Mouse (Mus musculus): ENCODE measurements around the gene Tiam2. TPM values are rescaled to one million over a fixed set of nuclear protein-coding genes. Genes with fewer than 3 reads are reported as not detected.
A peak's percentile ranks its signal among the peaks of the same experiment; 100 is the strongest.

Gene Tiam2
- polyA plus RNA-seq, 1 experiment from 2014 or later: 3.2 TPM

DNA sequence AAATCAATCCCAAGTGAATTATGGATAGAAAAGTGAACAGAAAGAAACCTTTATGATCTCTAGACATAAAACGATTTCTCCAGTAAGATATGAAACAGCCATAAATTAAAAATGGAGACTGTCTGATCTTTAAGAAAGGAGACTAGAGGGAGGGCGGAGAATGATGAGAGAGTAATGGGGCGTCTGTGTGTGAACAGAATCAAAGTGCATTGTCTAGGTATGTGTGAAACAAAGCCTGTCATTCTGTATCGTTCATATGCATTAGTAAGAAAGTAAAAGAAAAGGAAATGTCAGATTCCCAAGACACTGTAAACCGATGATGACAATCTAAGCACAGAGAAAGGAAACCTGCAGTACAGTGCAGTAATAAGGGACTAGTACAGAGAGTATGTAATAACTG lies 214.7 kb downstream of the Tiam2 start:
- DNase-seq (ENCODE audit: low spot score): no peak
- 92% methylated on average over 5 of the region's 5 CpGs for WGBS

DNA sequence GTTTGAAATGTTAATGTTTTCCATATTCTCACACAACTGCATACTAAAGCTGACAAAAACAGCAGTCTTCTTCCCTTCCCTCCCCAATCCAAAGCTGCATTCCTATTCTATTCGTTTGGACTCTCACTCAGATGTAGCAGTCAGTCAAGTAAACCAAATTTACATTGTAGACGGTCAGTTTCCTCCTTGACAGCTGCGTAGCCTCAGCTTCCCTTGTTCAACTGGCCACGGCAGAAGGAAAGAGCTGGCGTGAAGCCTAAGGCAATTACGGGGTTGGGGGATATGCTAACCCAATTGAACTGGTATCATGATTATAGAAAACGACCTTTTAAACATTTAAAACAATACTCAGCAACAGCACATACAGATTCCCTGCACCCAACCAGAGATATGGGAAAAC lies 221.4 kb downstream of the Tiam2 start:
- ATAC-seq (ENCODE audit: insufficient read depth, low FRiP score, low TSS enrichment): no peak
- WGBS: 79% methylated on average over 7 of the region's 7 CpGs

More for the DNA sequence above, 214.7 kb downstream of the Tiam2 start:
- no peak for ATAC-seq (ENCODE audit: insufficient read depth, low FRiP score, low TSS enrichment)
- H3K9me3 ChIP-seq (ENCODE audit: control insufficient read depth, low read length): no peaks in the 10 kb centered on the region
- no peaks in the 10 kb centered on the region for H3K27me3 ChIP-seq (ENCODE audit: control insufficient read depth, insufficient read depth, low read length)
- no peak overlapping the region for H3K9ac ChIP-seq (ENCODE audit: low read length)
- no peak overlapping the region for H3K4me2 ChIP-seq (ENCODE audit: low read depth)
- no peaks in the 10 kb centered on the region for H3K4me1 ChIP-seq (ENCODE audit: control insufficient read depth, insufficient read depth, low read length)
- no peaks in the 10 kb centered on the region; the same call in 1 of the 2 replicates for H3K36me3 ChIP-seq (ENCODE audit: control insufficient read depth, insufficient read depth, low read length)
- no peak overlapping the region for H3K27ac ChIP-seq (ENCODE audit: low read depth, low read length)
- H3K4me3 ChIP-seq (ENCODE audit: low read depth, low read length): no peak overlapping the region

DNA sequence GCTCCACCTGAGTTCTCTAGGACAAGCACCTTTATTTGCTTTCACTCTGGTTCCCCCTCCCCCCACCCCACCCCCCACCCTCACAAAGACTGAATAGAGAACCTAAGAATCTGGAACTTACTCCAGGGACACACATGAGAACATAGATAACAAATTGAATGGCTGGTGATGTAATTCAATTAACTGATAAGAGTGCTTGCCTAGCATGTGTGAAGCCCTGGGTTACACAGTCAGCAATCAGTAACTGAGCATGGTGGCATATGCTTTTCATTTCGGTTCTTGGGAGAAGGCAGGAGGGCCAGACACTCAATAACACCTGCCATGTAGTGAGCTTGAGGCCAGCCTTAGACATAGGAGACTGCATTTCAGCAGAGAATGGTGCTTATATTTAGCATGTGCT lies 229.9 kb downstream of the Tiam2 start:
- no peaks in the 10 kb centered on the region for H3K36me3 ChIP-seq (ENCODE audit: control insufficient read depth, insufficient read depth, low read length)
- ATAC-seq (ENCODE audit: insufficient read depth, low FRiP score, low TSS enrichment) (no peak), DNase-seq (ENCODE audit: low spot score) (no peak)
- H3K9me3 ChIP-seq (ENCODE audit: control insufficient read depth, low read length): no peaks in the 10 kb centered on the region
- no peaks in the 10 kb centered on the region for H3K27me3 ChIP-seq (ENCODE audit: control insufficient read depth, insufficient read depth, low read length)
- H3K4me2 ChIP-seq (ENCODE audit: low read depth): peak overlapping the region; percentile 50; the same call in 1 of the 2 replicates
- no peak overlapping the region for H3K9ac ChIP-seq (ENCODE audit: low read length)
- no peak overlapping the region for H3K4me3 ChIP-seq (ENCODE audit: low read depth, low read length)
- no peaks in the 10 kb centered on the region for H3K4me1 ChIP-seq (ENCODE audit: control insufficient read depth, insufficient read depth, low read length)
- 89% methylated on average over 1 of the region's 1 CpGs for WGBS
- no peak overlapping the region for H3K27ac ChIP-seq (ENCODE audit: low read depth, low read length)

More for the DNA sequence above, 221.4 kb downstream of the Tiam2 start:
- no peak overlapping the region for H3K9ac ChIP-seq (ENCODE audit: low read length)
- DNase-seq (ENCODE audit: low spot score): no peak
- no peaks in the 10 kb centered on the region for H3K4me1 ChIP-seq (ENCODE audit: control insufficient read depth, insufficient read depth, low read length)
- no peaks in the 10 kb centered on the region for H3K27me3 ChIP-seq (ENCODE audit: control insufficient read depth, insufficient read depth, low read length)
- H3K27ac ChIP-seq (ENCODE audit: low read depth, low read length): no peak overlapping the region
- no peak overlapping the region for H3K4me2 ChIP-seq (ENCODE audit: low read depth)
- no peaks in the 10 kb centered on the region for H3K9me3 ChIP-seq (ENCODE audit: control insufficient read depth, low read length)
- H3K36me3 ChIP-seq (ENCODE audit: control insufficient read depth, insufficient read depth, low read length): no peaks in the 10 kb centered on the region; the same call in 1 of the 2 replicates
- no peak overlapping the region for H3K4me3 ChIP-seq (ENCODE audit: low read depth, low read length)

DNA sequence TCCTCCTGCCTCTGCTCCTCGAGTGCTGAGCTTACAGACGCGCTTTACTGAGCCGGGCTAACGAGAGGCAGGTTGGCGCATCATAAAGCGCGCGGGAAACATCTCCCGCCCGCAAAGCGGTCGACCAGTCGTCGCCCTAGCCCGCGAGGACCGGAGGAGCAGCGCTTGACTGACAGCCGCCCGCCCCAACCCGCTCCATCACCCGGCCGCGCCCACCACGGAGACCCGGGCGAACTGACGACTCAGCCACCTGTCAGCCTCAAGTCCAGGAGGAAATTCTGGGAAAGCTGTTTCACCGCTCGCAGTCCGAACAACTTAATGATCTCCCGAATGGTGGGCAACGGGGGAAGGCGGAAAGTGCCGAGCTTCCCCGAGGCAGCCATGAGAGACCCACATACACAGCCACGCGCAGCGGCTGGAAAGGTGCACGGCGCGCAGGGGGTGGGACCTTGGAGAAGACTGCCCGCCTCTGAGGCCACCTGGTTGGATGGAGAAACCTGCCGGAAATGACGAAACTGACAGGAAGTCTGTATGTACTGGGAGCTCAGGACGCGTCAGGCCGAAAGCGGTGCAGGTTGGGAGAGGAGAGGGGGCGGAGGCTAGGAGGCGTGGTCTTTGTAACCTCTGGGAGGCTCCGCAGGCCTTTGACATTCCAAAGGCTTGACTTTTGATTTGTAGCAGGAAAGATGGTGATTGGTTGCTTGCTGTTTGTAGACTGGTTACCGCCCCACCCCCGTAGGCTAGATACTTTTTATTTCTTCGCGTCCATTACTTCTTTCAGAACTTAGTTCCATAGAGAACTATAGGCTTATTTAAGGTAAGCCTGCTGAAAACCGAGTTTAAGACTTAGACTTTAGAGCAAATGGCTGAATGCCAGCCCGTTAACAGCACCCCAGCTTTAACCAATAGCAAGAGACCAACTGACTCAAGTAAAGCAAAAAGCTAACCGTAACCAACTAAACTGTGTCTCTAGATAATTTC lies 231.2 kb downstream of the Tiam2 start, which contains the start of gene Tfb1m:
Gene Tfb1m (minus strand): TSS at position 451 of the 981 bp plus-strand sequence.
- Histone ChIP-seq H3K27ac (ENCODE audit: low read depth, low read length) (peak within 1 kb of the TSS; percentile 60), H3K4me2 (ENCODE audit: low read depth) (peak within 1 kb of the TSS; percentile 50), H3K36me3 (ENCODE audit: control insufficient read depth, insufficient read depth, low read length) (no peaks in the 10 kb centered on the region), H3K27me3 (ENCODE audit: control insufficient read depth, insufficient read depth, low read length) (no peaks in the 10 kb centered on the region), H3K9ac (ENCODE audit: low read length) (peak within 1 kb of the TSS; percentile 46), H3K4me3 (ENCODE audit: low read depth, low read length) (peak within 1 kb of the TSS; percentile 59), H3K4me1 (ENCODE audit: control insufficient read depth, insufficient read depth, low read length) (no peaks in the 10 kb centered on the region), H3K9me3 (ENCODE audit: control insufficient read depth, low read length) (no peaks in the 10 kb centered on the region)
- peak; percentile 97 for DNase-seq (ENCODE audit: low spot score)
- under 1% methylated on average over 60 of the region's 60 CpGs for WGBS
- peak; percentile 100 for ATAC-seq (ENCODE audit: insufficient read depth, low FRiP score, low TSS enrichment)

DNA sequence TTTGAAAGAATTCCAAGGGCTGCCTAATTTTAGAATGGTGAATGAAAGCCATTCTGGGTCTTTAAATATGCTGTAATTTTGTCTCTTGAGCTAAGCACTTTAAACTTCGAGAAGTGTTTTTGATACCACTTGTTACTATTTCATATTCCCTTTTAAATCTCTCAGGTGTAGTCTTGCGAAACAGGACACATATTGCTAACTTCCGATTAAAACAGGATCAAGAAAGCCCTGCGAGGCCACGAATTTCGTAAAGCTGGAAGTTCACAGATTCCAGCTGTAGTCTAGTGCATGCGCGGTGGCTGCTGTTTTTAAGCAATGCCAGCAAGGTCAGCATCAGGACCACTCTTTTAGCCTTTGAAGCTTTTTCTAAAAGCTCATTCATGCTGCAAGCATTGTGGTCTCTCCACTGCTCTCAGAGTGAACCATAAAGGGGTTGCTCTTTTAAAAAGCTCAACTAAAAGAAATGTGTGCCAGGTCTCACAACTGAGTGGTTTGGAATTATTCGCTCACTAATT lies 232.0 kb downstream of the Tiam2 start:
- WGBS: 63% methylated on average over 9 of the region's 9 CpGs
- H3K9ac ChIP-seq (ENCODE audit: low read length): no peak overlapping the region

DNA sequence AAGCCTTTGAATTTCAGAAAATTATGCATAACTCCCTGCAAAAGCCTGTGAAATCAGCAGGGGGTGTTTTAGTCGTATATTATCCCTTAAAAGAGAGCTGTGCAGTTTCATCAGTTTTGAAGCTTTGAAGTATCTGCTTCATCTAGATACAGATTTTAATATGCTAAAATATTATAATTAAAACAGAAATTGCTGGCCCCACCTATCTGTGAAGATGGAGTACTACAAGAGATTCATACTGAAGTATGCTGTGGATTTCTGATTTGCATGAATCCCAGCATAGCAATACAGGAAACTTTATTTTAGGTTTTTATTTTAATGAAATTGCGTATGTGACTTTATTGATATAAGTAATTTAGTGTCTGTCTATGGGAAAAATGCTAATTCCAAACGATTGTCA lies 234.2 kb downstream of the Tiam2 start:
- H3K27me3 ChIP-seq (ENCODE audit: control insufficient read depth, insufficient read depth, low read length): no peaks in the 10 kb centered on the region
- no peak for DNase-seq (ENCODE audit: low spot score)
- no peaks in the 10 kb centered on the region for H3K9me3 ChIP-seq (ENCODE audit: control insufficient read depth, low read length)

More for the DNA sequence above, 232.0 kb downstream of the Tiam2 start:
- Histone ChIP-seq H3K9me3 (ENCODE audit: control insufficient read depth, low read length) (no peaks in the 10 kb centered on the region), H3K4me1 (ENCODE audit: control insufficient read depth, insufficient read depth, low read length) (no peaks in the 10 kb centered on the region), H3K4me3 (ENCODE audit: low read depth, low read length) (peak overlapping the region; percentile 59), H3K36me3 (ENCODE audit: control insufficient read depth, insufficient read depth, low read length) (no peaks in the 10 kb centered on the region), H3K4me2 (ENCODE audit: low read depth) (peak overlapping the region; percentile 39), H3K27me3 (ENCODE audit: control insufficient read depth, insufficient read depth, low read length) (no peaks in the 10 kb centered on the region), H3K27ac (ENCODE audit: low read depth, low read length) (no peak overlapping the region)
- ATAC-seq (ENCODE audit: insufficient read depth, low FRiP score, low TSS enrichment) (no peak), DNase-seq (ENCODE audit: low spot score) (no peak)

DNA sequence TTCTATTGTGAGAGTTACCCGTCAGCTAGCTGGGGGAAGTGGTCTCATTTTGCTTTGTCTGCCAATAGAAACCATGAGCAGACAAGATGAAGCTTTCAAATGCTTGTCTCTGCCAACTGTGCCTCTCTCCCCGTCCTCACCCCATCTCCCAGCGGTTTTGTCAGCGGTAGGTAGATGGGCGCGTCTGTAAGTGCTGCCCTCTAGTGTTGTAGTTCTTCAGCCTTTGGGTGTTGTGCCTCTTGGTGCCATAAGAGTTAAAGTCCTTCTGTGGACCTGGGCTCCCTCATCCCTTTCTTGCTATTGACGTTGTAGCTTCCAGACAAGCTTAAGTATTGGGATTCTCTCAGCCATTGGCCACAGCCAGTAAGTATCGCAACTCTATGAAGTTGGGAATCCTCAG lies 236.0 kb downstream of the Tiam2 start:
- no peaks in the 10 kb centered on the region for H3K36me3 ChIP-seq (ENCODE audit: control insufficient read depth, insufficient read depth, low read length)
- WGBS: 51% methylated on average over 8 of the region's 8 CpGs
- no peak overlapping the region for H3K9ac ChIP-seq (ENCODE audit: low read length)
- H3K4me2 ChIP-seq (ENCODE audit: low read depth): no peak overlapping the region
- no peak for ATAC-seq (ENCODE audit: insufficient read depth, low FRiP score, low TSS enrichment)
- no peaks in the 10 kb centered on the region for H3K4me1 ChIP-seq (ENCODE audit: control insufficient read depth, insufficient read depth, low read length)
- no peak overlapping the region for H3K27ac ChIP-seq (ENCODE audit: low read depth, low read length)
- H3K9me3 ChIP-seq (ENCODE audit: control insufficient read depth, low read length): no peaks in the 10 kb centered on the region
- no peaks in the 10 kb centered on the region for H3K27me3 ChIP-seq (ENCODE audit: control insufficient read depth, insufficient read depth, low read length)
- H3K4me3 ChIP-seq (ENCODE audit: low read depth, low read length): no peak overlapping the region
- no peak for DNase-seq (ENCODE audit: low spot score)

More for the DNA sequence above, 234.2 kb downstream of the Tiam2 start:
- no peak overlapping the region for H3K4me3 ChIP-seq (ENCODE audit: low read depth, low read length)
- no peak overlapping the region for H3K27ac ChIP-seq (ENCODE audit: low read depth, low read length)
- no peaks in the 10 kb centered on the region for H3K36me3 ChIP-seq (ENCODE audit: control insufficient read depth, insufficient read depth, low read length)
- H3K9ac ChIP-seq (ENCODE audit: low read length): no peak overlapping the region
- H3K4me1 ChIP-seq (ENCODE audit: control insufficient read depth, insufficient read depth, low read length): no peaks in the 10 kb centered on the region
- 79% methylated on average over 3 of the region's 3 CpGs for WGBS
- no peak for ATAC-seq (ENCODE audit: insufficient read depth, low FRiP score, low TSS enrichment)
- H3K4me2 ChIP-seq (ENCODE audit: low read depth): no peak overlapping the region

DNA sequence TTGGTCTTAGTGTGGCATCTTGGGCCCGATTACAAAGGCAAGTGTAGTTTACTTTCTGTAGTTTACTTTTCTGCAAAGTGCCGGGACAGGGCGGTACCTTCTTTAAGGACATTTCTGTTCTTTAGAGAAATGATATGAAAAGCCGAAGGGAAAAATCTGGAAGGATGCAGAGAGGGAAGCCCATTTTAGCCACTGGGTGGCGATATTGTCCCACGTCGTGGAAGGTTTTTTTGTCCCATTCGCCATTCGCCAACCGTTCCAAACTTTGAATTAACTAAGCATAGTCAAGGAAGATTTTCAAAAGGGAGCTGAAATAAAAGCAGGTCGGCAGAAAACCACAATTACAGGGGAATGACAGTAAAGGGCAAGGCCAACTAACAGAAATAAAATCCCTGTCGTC lies 244.5 kb downstream of the Tiam2 start:
- Histone ChIP-seq H3K9me3 (ENCODE audit: control insufficient read depth, low read length) (no peaks in the 10 kb centered on the region), H3K9ac (ENCODE audit: low read length) (no peak overlapping the region), H3K4me1 (ENCODE audit: control insufficient read depth, insufficient read depth, low read length) (no peaks in the 10 kb centered on the region), H3K4me3 (ENCODE audit: low read depth, low read length) (no peak overlapping the region), H3K27ac (ENCODE audit: low read depth, low read length) (no peak overlapping the region), H3K4me2 (ENCODE audit: low read depth) (no peak overlapping the region), H3K27me3 (ENCODE audit: control insufficient read depth, insufficient read depth, low read length) (no peaks in the 10 kb centered on the region), H3K36me3 (ENCODE audit: control insufficient read depth, insufficient read depth, low read length) (no peaks in the 10 kb centered on the region)
- DNase-seq (ENCODE audit: low spot score) (peak; percentile 78), ATAC-seq (ENCODE audit: insufficient read depth, low FRiP score, low TSS enrichment) (peak; percentile 4; the same call in 1 of the 2 replicates)
- WGBS: 9% methylated on average over 12 of the region's 12 CpGs

All from neural tube, embryonic 11.5 days (tissue).